Mouse (Mus musculus) bone marrow, adult 2 months (tissue): ENCODE data around the gene Copb1.

ENCODE experiments used
- CTCF ChIP-seq: fragments of 200-500 bp; IDR thresholded peaks from 2 replicates; pipeline ENCODE4 v1.5.1; 2011; ENCODE audit warnings: low read length, control low read depth; ENCODE audit not compliant: control insufficient read depth, insufficient read depth
- POLR2A ChIP-seq: fragments of 200-500 bp; IDR thresholded peaks from 2 replicates; pipeline ENCODE4 v1.6.1; 2011; ENCODE audit warnings: low read depth, mild to moderate bottlenecking, control low read depth, low read length, borderline replicate concordance; ENCODE audit not compliant: control insufficient read depth

DNA sequence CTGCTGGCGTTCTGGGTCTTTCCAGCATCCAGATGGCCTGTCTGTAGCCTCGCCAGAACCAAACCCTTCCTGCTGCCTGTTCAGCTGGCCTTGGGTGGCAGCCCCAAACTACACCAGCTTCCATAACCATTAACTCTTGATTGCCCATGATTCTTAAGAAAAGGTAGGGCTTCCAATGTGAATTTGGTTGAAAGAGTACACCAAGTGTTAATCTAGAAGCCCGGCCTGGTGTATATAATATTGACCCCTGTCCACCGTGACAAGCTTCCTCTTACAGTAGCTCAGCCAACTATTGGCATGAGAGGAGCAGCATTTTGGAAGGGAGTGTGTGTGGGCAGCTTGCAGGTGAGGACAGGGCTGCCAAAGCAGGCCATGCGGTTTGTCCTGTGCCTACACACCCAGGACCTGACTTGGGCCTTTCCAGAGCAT, 35.6 kb upstream of the Copb1 start:
- TF ChIP-seq CTCF (no peak), POLR2A (no peak)
